Mouse (Mus musculus): ENCODE measurements around the gene Ak6.

Gene Ak6

DNA sequence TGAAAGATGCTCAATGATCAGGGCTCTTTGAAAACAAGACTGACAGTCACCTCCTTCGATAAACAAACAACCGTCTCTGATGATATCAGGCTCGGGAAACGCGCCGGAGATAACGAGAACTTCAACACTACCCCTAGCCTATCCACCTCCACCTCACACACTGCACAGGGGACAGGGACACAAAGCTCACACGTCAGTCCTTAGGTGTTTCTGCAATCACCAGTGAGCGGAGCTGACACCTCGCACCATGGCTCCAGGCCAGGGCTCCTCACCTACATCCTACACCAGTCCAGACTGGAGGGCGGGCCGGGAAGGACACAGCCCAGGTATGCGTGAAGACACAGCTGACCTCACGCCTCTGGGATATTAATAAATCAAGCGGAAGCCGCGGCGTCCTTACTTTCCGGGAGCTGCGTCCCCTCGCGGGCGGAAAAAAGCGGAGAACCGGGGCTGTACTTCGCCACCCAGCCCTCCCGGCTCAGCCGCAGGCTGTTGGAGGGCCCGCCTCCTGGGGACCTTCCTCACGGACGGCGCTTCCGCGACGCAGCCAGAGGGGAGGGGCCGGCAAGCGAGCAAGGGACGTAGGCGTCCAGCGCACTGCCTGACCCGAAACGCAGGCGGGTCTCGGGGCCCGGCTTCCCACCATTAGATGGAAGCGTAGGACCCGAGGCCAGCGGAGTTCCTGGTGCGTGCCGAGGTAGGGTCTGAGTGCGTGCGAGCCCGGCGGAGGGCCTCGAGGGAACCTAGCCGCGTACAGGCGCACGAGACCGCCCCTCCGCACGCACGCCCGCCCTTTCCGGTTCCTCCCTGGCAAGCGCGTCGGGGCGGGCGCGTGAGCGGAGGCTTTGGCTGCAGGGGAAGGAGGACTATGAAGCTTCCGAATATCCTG, at the start of gene Ak6, which contains the start of gene Rad17:
Gene Ak6, plus strand, starts transcription at position 430 of the 889 bp plus-strand sequence.
Gene Rad17, minus strand, starts transcription at position 502 of the 889 bp plus-strand sequence.
- DNase-seq (ENCODE audit: low spot score in 2 of 2), result peak; percentile 97 to 98

DNA sequence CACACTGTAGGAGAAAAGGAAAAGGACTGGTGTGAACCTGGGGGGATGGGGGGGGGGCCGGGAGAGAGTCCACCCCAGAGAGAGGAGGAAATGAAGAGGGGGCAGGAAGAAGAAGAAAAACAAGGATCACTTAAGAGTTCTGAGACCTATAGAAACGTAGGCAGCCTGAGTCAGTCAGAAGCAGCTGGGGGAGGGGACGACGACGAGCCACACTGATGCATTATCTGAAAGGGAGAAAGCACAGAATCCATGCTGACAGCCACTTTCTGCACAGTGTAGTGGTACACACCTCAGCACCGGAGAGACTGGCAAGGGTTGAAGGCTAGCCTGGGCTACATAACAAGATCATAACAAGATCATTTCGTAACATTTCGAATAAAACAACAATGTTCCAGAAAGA, 49.7 kb upstream of the Ak6 start:
- no peak for DNase-seq (ENCODE audit: low spot score in 2 of 2)

DNA sequence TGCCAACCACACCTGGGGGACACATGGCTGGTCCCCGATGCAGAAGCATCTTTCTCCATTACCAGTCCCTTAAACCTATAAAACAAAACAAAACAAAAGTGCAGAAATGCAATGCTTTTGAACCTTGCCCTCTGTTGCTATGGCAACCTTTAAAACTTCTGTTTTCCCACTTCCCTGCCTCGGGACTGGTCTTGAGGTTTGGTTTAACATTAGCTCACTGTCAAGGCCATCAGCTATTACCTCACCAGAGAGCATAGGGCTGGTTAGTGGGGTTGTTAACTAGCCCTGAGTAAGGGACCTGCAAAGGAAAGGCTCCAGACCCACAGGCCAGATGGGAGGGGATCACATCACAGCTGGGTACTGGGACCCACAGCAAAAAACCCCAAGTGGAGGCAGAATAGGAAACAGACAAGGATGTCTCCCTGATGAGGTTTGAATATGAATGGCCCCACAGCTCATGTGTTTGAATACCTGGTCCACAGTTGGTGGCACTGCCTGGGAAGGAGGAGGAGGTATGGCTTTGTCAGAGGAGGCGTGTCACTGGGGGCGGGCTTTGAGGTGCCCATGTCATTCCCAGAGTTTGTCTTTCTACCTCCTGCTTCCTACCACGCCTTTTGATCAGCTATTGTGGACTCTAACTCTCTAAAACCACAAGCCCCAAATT, 48.4 kb upstream of the Ak6 start:
- no peak for DNase-seq (ENCODE audit: low spot score in 2 of 2)

DNA sequence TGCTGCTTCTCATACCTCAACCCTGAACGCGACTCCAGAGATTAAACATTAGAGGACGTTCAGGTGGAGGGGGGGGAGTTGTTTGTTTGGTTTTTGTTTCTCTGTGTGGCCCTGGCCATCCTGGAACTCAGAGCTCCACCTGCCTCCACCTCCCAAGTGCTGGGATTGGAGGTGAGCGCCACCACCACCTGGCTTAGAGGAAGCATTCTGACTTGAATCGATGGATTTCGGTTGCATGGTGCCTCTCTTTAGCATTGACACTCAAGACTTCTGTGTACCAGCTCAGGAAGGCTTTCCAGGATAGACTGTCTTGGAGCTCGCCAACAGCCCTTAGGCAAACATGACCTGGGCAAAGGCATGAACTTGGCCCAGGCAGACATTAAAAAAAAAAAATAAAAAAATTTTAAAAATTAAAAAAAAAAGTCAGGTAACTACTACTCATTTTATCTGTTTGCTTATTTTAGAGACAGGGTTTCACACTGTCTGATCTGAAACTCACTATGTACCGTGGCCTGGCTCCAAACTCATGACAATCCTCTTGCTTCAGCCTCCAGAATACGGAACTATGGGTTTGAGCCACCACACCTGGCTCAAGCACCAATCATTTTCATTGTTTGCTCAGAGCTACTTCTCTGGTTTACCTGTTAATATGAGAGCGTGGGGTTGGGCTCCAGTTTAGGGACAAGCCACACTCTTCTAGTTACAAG, 47.6 kb upstream of the Ak6 start:
- DNase-seq (ENCODE audit: low spot score in 2 of 2), result no peak

DNA sequence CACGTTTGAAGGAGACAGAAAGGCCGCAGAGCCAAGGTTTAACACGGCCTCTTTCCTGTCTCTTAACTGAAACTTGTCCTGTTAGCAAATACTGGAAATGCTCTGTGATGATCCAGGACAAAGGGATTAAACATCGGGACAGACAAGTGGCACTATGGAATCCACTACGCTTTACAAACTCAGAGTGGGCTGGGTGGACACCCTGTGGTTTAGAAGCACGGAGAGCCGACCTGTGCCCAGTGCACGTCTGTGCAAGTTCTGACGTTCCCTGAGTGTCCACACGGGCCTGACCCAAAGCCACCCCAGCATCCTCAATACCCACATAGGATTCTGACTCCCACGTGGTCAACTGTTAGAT, 47.1 kb upstream of the Ak6 start:
- DNase-seq (ENCODE audit: low spot score in 2 of 2), result no peak

DNA sequence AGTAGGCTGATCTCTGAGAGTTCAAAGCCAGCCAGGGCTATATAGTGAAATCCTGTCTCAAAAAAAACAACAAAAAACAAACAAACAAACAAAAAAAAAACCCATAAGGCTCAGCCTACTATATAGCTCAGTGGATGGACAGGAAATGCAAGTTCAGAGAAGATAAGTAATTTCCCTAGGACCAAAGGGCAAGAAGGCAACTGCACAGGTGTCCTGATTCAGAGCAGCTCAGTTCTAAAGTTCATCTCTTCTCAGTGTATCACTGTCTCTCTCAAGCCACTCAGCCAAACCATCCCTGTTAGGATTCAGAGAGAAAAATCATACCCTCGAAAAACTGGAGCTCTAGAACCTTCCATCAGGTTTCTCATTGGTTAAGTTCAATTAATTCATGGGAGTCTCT, 44.9 kb upstream of the Ak6 start:
- DNase-seq (ENCODE audit: low spot score in 2 of 2), result no peak

DNA sequence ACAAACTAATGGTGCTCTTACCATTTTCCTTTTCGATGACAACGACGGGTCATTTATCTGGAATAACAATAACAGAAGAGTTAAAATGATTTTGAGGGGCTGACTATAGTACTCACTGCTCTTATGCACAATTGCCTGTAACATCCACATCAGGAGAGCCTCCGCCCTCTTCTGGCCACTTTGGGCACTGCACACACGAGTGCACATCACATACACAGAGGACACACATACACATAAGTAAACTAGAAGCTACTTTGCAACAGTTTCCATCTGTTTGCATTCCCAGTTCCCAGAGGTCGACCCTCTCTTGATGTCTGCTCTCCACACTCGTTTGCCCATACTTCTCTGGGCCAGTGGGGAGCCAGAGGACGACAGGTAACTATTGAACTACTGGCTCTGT, 43.0 kb upstream of the Ak6 start:
- peak in 1 of 2 experiments; percentile 32 for DNase-seq (ENCODE audit: low spot score in 2 of 2)

DNA sequence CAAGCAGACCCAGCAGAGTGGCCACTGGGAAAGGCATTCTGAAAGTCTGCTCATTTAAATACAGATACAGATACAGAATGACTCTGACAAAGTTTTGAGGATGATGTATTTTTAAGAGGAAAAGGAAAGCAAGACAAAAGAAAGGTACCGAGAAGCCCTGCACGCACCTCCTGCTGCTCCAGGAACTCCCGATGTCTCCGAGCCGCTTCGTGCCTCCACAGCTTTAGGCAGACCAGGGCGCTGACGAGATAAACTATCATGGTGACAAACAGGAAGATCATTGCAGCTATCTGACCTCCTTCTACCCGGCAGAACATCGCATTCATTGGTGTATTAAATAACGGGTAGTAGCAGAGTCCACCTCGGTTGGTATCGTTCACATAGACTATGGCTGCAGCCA, 39.5 kb upstream of the Ak6 start:
- DNase-seq (ENCODE audit: low spot score in 2 of 2), result no peak

DNA sequence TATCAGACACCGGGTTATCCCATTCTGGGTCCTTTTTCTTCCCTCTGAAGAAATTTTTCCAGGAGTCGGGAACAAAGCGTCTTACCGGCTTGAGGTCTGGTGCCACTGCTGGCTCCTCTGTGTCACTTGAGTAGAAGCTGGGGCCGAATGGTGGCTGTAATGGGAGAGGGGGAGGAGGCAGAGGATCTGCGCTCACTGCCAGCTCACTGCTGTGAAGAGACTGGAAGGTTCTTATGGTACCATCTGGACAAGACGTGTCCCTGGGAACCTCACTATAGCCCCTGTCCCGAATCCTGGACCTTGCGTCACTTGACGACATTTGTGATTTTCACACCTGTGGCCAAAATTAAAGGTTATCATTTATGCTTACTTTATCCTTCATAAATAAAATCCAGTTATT, 38.5 kb upstream of the Ak6 start:
- DNase-seq (ENCODE audit: low spot score in 2 of 2), result no peak

DNA sequence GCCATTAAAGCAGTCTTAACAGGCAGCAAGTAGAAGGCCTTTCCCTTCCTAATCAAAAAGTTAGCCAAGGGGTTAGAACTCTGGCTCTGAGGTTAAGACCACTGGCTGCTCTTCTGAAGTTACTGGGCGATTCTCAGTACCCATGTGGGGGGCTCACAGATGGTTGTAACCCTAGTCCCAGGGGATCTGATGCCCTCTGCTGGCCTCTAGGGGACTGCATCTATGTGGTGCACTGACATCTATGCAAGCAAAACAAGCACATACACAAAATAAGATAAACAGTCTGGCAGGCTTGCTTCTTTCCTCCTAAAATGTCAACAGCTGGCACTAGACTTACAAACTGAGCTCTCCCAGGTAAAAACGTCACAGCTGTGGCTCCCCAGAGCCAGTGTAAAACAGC, 37.9 kb upstream of the Ak6 start:
- no peak for DNase-seq (ENCODE audit: low spot score in 2 of 2)

DNA sequence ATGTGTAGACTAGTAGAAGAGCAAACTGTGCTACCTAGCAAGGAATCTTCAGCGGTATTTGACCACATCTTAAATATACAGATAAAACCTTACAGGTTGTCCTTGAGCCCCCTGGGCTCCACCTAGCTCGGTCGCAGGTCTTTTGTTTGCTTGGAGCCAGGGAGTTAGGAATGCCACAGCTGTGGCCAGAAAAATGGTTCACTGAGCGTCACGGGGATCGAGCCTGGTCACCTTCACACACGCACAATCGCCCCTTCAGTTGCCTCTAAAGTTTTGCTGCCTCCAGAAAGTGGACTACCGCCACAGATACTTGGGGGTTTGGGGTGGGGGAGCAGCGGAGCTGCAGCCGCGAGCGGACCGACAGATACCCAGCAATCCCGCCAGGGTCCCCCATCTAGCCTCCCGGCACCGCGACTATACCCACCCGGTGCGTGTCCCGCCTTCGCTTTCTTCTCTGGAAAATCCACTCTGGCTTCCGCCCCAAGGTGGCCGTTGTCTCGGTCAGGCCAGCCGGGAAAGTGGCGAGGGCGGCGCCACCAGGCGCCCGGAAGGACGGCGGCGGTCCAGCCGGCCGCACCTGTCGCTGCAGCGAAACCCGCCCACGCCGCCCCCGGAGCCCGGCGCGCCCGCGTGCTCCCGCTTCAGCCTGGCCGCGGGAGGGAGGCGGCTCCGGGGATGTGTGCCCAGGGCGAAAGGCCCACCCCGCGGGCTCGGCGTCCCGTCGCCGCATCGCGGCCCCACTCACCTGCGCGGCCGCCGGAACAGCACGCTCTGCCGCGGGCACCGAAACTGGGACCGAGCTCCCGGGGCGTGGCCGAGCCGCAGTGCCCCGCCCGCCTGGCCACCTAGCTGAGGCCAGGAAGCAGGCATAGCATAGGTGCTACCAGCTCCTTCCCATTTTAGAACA, 34.3 kb upstream of the Ak6 start, which contains the start of gene Marveld2:
Gene Marveld2, minus strand, starts transcription at position 791 of the 907 bp plus-strand sequence.
- DNase-seq (ENCODE audit: low spot score in 2 of 2), result peak; percentile 40 to 55

DNA sequence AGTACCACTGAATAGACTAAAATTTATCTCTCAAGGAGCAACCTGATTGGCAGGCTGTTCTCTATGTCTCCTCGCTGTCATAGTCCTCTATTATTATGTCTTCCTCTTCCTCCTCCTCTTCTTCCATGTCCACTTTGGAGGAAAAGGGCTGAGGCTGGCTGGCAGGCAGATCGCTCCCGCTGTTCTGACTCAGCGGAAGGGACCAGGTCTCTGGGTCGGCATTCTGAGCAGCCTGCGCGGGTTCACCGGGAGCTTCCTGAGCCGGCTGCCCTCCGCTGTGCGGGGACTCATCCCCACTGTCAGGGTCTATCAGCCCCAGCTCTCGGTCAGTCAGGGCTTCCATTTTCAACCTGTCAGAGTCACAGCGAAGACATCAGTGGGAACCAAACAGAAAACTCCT, 33.2 kb upstream of the Ak6 start:
- no peak for DNase-seq (ENCODE audit: low spot score in 2 of 2)

DNA sequence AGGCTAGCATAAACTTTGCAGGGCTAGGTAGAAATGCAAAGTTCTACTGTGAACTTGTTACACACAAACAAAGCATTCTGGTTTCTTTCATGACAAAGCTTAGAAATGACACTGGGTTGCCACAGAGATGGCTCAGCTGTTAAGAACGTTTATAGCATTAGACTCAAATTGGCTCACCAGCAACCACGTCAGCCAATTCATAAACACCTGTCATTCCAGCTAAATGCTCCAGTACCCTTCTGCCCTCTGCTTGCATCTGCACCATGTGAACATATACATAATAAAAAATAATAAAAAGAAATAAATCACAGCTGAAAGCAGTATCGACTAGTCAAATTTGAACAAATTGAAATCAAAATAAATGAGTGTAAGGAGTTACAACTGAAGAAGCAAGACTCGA, 28.5 kb upstream of the Ak6 start:
- DNase-seq (ENCODE audit: low spot score in 2 of 2), result no peak

DNA sequence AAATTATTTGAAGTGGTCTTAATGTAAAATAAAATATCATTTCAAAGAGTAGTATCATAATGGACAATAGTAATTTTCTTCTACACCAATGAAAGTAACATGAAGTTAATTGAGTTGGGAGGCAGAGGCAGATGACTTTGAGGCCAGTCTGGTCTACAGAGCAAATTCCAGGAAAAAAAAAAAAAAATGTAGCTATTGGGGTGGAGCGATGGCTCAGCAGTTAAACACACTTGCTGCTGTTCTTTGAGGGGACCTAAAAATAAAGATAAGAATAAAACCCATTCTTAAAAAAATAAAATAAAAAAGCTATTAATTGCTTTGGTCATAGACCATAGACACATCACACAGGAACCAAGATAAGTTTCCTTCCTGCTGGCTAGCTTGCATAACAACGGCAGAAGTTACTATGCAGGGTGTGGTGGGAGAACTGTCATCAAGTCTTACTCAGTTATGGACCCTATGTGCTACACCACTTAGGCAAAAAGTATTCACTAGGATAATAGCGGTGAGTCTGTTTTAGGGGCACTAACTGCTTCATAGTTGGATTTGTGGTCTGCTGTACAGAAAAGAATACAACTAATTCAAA, 16.6 kb upstream of the Ak6 start:
- no peak for DNase-seq (ENCODE audit: low spot score in 2 of 2)

DNA sequence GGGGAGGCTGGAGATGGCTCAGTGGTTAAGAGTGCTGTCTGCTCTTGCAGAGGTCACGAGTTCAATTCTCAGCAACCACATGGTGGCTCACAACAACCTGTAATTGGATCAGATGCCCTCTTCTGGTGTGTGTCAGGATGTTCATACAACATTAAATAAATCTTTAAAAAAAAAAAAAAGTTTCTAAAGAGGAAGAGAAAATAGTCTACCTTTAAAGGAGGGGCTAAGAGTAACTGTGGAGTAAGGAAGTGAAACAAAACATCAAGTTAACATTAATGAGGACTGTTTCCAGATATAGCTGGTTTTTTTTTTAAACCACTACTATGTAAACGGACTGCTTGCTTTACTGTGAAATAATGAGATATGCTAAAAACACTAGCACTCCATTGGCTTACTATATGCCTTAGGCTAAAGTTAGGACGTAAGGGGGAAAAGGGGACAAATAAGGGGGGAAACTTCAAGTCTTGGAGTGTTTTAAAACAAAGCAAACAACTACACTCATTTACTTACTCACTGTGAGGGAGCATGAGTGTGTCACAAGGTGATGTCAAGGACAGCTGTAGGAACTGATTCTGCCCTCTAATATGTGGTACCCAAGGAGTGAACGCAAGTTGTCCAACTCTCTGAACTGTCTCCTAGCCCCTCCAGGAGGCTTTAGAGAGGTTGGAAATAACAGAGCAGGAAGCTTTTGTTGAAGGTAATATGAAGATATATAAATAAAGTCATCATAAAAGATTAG, 8.1 kb upstream of the Ak6 start:
- DNase-seq (ENCODE audit: low spot score in 2 of 2), result no peak

DNA sequence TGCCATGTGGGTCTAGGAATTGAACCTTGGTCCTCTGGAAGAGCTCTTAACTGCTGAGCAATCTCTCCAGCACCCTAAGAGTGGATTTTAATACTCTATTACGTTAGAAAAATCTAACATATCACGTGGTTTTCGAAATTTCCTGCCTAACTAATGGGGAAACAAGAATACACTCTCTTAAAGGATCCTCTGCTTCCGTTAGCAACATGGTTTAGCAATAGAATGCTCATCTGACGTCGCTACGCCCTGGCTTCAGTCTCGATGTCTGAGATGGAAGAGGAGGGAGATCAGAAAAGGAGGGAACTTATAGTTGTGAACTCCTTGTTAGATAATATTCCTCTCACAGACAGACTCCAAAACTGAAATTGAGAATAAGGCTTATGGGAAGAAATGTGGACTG, 2.6 kb upstream of the Ak6 start:
- no peak for DNase-seq (ENCODE audit: low spot score in 2 of 2)

DNA sequence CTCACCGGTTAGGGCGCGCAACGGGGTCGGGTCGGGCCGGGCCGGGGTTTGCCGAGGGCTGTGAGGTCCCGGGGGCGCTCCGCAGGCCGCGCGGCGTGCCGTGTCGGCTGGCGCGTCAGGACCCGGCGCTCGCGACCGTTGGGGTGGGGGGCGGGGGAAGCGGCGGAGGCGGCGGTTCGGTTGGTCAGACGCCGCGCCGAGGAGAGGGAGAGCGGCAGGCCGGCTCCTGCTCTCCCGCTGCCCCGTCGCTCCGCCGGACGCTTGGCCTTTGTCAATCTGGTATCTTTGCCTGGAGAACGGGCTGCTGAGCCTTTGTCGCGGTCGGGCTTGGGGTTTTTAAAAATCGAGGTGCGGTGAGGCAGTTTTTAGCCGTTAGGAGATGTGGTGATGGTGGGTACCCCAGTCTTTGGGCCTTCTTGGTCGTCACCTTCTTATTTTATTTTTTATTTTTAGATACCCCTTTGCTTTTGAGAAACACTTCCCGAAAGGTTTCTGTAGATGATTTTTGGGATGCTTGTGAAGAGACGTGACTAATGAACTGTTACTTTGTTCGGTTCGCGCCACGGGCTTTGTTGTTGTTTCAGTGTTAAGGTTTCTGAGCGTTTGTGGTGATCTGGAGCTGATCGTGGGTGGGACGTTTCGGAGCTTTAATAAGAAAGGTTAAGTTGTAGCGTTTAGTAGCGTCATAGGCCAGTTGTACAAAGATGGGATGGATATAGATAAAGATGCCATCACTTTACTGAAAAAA, 834 bp downstream of the Ak6 start, which contains the start of gene Taf9:
Gene Taf9, plus strand, starts transcription at position 141 of the 748 bp plus-strand sequence.
- peak in 1 of 2 experiments; percentile 30 for DNase-seq (ENCODE audit: low spot score in 2 of 2)

DNA sequence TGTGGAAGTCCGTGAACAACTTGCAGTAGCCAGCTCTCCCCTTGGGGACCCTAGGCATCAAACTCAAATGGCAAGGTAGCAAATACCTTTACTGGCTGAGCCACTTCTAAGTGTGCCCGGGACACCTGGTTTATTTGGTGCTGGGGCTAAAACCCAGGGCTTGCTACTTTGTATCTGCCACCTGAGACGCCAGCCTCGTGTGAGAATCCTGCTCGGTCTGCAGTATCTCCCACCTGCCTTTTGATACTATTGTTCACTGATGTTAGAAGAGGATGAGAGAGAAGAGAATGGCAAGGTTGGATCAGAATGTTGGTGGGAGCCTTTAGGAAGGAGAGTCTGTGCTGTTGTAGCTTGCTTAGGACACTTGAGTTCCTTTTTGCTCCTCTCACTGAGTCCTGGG, 7.3 kb downstream of the Ak6 start:
- no peak for DNase-seq (ENCODE audit: low spot score in 2 of 2)

DNA sequence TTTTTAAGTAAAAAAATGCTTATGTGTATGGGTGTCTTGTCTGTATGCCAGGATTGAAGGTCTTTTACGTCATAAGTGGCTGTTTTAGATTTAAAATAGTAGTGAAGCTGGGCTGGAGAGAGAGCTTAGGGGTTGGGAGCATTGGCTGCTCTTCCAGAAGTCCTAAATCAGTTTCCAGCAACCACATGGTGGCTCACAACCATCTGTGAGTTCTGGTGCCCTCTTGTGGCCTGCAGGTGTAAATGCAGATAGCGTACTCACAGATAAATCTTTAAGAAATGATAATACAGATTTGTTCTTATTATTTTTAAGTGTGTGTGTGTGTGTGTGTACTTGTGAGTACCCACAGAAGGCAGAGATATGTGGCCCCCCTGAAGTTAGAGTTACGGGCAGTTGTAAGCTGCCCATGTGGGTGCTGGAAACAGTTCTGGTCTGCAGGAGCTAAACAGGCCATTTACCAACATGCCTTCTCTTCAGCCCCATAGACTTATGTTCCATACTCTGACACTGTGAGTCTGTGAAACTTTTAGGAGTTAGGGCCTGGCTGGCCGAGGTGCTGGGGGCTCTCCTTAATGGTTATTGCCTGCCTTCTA, 9.2 kb downstream of the Ak6 start:
- DNase-seq (ENCODE audit: low spot score in 2 of 2), result peak; percentile 43 to 76
